Mouse (Mus musculus) liver, embryonic 13.5 days (tissue): ENCODE measurements around the gene Obscn. TPM values are rescaled to one million over a fixed set of nuclear protein-coding genes. Genes with fewer than 3 reads are reported as not detected.
"Not testable (repeated sequence)": the region's sequence is repeated elsewhere in the genome, so short reads cannot be mapped to it uniquely, and the experiment has no call there.

ENCODE experiments used
- ATAC-seq: fragments of 200-750 bp; cut with Nextera tagmentation; 2 replicates; pipeline ENCODE4 v1.8.0; 2017; ENCODE audit warnings: low read depth, mild to moderate bottlenecking, moderate number of reproducible peaks, moderate library complexity
- DNase-seq: peaks from one replicate; pipeline ENCODE4 v3.0.0; 2022
- H3K27ac ChIP-seq: fragments of 300-500 bp; sonication (generic); 2 replicates; pipeline ENCODE4 v1.5.1; 2015; ENCODE audit warnings: moderate library complexity, mild to moderate bottlenecking, inconsistent platforms
- H3K27me3 ChIP-seq: fragments of 300-500 bp; sonication (generic); 2 replicates; pipeline ENCODE4 v1.6.1; 2015; ENCODE audit warnings: mild to moderate bottlenecking, inconsistent platforms
- H3K36me3 ChIP-seq: fragments of 300-500 bp; sonication (generic); 2 replicates; pipeline ENCODE4 v1.6.1; 2015; ENCODE audit warnings: mild to moderate bottlenecking, inconsistent platforms
- H3K4me1 ChIP-seq: fragments of 300-500 bp; sonication (generic); replicated peaks from 2 replicates; pipeline ENCODE4 v1.6.1; 2015; ENCODE audit warnings: inconsistent platforms
- H3K4me2 ChIP-seq: fragments of 300-500 bp; sonication (generic); 2 replicates; pipeline ENCODE4 v1.6.1; 2015; ENCODE audit warnings: inconsistent platforms, mild to moderate bottlenecking, moderate library complexity
- H3K4me3 ChIP-seq: fragments of 300-500 bp; sonication (generic); replicated peaks from 2 replicates; pipeline ENCODE4 v1.5.1; 2015; ENCODE audit warnings: mild to moderate bottlenecking, inconsistent platforms
- H3K9ac ChIP-seq: fragments of 300-500 bp; sonication (generic); 2 replicates; pipeline ENCODE4 v1.6.1; 2015; ENCODE audit warnings: mild to moderate bottlenecking, inconsistent platforms
- H3K9me3 ChIP-seq: fragments of 300-500 bp; sonication (generic); replicated peaks from 2 replicates; pipeline ENCODE4 v1.6.1; 2016; ENCODE audit warnings: inconsistent platforms
- WGBS: fragments of 180-500 bp; shearing (Covaris S2); methylation state at CpG from one replicate; pipeline ENCODE4 v1.1.7; 2015; ENCODE audit not compliant: insufficient replicate concordance; 5-methylcytosine and 5-hydroxymethylcytosine counted together
- polyA plus RNA-seq: library from polyadenylated mRNA; unstranded; fragments of >200 nt; fragmentation: Nextera tagmentation; extraction: Ambion mirVana; gene quantifications from 2 replicates; pipeline ENCODE4 v1.2.1, GENCODE M21; 2015

The Obscn gene
- polyA plus RNA-seq, 1 experiment from 2014 or later: 0.23 TPM

DNA sequence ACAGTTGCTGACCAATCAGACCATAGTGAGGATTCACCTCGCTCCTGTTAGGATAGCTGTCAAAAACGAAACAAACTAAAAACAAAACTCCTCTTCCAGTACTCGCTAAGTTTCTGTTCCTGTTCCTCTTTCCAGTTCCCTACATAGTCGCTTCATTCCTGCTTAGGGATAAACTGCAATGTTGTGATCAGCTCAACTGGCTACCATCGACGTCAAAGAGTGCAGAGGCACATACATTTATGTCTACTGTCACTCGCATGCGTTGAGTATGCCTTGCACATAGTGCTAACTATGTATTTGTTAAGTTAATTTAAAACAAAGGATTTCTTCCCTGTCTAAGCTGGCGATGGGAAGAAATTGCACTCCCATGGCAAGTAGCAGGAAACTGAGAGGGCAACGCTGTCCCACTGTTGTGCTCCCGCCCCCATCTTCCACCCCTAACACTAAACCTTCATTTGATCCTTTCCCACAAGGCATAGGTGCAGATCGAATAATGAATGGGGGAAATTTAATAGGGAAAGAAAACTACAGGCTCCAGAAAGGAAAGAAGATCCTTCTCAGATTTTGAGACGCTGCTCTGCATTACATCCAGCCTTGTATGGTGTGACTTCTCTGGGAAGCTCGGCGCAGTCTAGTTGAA is 176.9 kb downstream of the Obscn start:
- WGBS: 14% methylated on average over 15 of the region's 15 CpGs
- peak overlapping the region; percentile 95 for H3K4me2 ChIP-seq
- H3K4me1 ChIP-seq: peaks cover 57% of the 10 kb centered on the region
- peaks cover 35% of the 10 kb centered on the region for H3K27me3 ChIP-seq
- peaks cover 10% of the 10 kb centered on the region for H3K9me3 ChIP-seq
- peaks cover 23% of the 10 kb centered on the region for H3K36me3 ChIP-seq
- H3K9ac ChIP-seq: peak overlapping the region; percentile 99
- DNase-seq (no peak), ATAC-seq (no peak)
- peak overlapping the region; percentile 100 for H3K27ac ChIP-seq
- H3K4me3 ChIP-seq: peak overlapping the region; percentile 93

GRCm38 (mm10) chr11:58958536-58958935 is 177.7 kb downstream of the Obscn start:
- 78% methylated on average over 6 of the region's 6 CpGs for WGBS
- Histone ChIP-seq H3K9me3 (peaks cover 10% of the 10 kb centered on the region), H3K4me1 (peaks cover 56% of the 10 kb centered on the region), H3K27me3 (peaks cover 27% of the 10 kb centered on the region), H3K9ac (peak overlapping the region; percentile 99; the same call in 1 of the 2 replicates), H3K4me2 (peak overlapping the region; percentile 95), H3K4me3 (peak overlapping the region; percentile 93), H3K36me3 (peaks cover 23% of the 10 kb centered on the region), H3K27ac (peak overlapping the region; percentile 100)
- ATAC-seq (no peak), DNase-seq (no peak)

GRCm38 (mm10) chr11:58957226-58957914 is 178.8 kb downstream of the Obscn start:
- Histone ChIP-seq H3K27me3 (peaks cover 16% of the 10 kb centered on the region), H3K9ac (peak overlapping the region; percentile 99), H3K4me1 (peaks cover 60% of the 10 kb centered on the region), H3K27ac (peak overlapping the region; percentile 100), H3K4me3 (peak overlapping the region; percentile 93), H3K36me3 (peaks cover 23% of the 10 kb centered on the region), H3K9me3 (peaks cover 10% of the 10 kb centered on the region), H3K4me2 (peak overlapping the region; percentile 95)
- ATAC-seq (no peak), DNase-seq (no peak)
- WGBS: 78% methylated on average over 5 of the region's 5 CpGs

DNA sequence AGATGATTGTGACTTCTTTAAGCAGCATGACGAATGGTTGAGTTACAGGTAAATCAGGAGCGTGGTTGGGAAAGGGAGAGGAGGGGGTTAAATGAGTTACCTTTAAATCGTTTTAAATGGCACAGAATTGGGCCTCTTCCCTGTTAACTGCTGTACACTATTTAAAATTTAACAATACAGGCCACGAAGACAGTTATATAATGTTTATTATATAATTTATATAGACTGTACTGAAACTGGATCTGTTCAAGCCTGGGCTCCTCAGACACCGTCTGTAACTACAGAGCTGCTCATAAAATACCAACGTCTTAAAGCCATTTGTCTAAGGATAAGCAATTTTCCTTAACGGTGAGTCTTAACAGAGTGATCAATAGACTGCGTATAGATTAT is 180.3 kb downstream of the Obscn start:
- Histone ChIP-seq H3K27ac (peak overlapping the region; percentile 100), H3K9ac (peak overlapping the region; percentile 99), H3K36me3 (peaks cover 23% of the 10 kb centered on the region), H3K9me3 (no peaks in the 10 kb centered on the region), H3K4me2 (peak overlapping the region; percentile 95), H3K27me3 (peaks cover 12% of the 10 kb centered on the region), H3K4me3 (peak overlapping the region; percentile 93), H3K4me1 (peaks cover 55% of the 10 kb centered on the region)
- 35% methylated on average over 8 of the region's 8 CpGs for WGBS
- DNase-seq (no peak), ATAC-seq (no peak)

DNA sequence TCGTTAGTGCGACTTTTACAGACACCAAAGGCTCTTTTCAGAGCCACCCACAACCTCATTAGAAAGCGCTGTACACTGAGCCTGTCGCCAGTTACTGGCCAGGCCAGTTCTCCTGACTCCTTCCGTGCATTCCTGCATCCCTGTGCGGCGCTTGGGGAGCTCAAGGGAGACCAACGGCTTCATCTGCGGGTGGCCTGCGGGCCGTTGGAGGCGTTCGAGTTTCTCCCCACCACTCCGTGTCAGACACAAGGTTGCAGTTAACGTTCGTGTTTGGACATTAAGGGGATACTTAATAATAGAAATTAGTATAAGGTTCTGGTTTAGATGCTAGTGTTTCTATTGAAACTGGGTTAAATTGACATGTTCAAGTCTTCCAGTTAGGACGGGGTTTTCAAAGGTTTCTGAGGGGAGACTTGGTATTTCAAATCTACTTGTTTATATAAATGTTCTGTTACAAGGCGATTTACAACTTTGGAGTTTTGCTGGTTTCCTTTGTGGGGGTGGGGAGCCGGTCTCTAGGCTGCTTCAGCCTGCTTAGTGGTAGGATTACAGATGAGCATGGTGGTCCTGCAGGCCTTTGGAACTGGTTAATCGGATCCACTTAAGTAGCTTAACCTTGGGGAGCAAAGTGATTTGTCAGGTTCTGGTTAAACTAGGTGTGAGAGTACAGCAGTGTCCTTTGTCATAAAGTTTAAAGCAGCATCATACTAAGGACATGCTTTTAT is 180.9 kb downstream of the Obscn start:
- peaks cover 23% of the 10 kb centered on the region for H3K36me3 ChIP-seq
- no peak for DNase-seq
- peak overlapping the region; percentile 99 for H3K9ac ChIP-seq
- peak overlapping the region; percentile 95 for H3K4me2 ChIP-seq
- H3K4me3 ChIP-seq: peak overlapping the region; percentile 93
- H3K27ac ChIP-seq: peak overlapping the region; percentile 100
- no peaks in the 10 kb centered on the region for H3K9me3 ChIP-seq
- H3K27me3 ChIP-seq: peaks cover 17% of the 10 kb centered on the region
- H3K4me1 ChIP-seq: peaks cover 55% of the 10 kb centered on the region
- peak; percentile 16 for ATAC-seq
- WGBS: under 1% methylated on average over 20 of the region's 20 CpGs

DNA sequence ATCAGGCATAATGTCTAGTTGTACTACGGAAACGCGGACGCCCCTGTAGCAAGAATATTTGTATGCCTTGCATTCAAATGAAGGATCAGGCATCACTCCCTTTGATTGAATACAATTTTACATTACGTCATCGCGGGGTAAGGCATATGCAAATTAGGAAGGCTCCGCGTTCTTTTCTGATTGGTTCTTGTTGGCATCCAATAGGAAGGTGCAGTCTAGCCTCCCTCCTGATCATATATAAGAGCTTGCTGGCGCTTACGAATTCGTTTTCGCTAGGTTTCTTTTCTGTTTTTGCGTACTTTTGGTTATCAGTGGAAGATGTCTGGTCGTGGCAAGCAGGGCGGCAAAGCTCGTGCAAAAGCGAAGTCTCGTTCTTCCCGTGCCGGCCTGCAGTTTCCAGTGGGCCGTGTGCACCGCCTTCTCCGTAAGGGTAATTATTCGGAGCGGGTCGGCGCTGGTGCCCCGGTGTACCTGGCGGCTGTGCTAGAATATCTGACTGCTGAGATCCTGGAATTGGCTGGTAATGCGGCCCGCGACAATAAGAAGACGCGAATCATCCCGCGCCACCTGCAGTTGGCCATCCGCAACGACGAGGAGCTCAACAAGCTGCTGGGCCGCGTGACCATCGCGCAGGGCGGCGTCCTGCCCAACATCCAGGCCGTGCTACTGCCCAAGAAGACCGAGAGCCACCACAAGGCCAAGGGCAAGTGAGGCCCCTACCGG is 181.6 kb downstream of the Obscn start, which contains the start of the genes Hist3h2a and Trim17:
TSS of gene Hist3h2a (plus strand) at position 266 of the 723 bp plus-strand sequence.
TSS of gene Trim17 (plus strand) at position 266 of the 723 bp plus-strand sequence.
- peak within 1 kb of the TSS; percentile 100 for H3K27ac ChIP-seq
- peak within 1 kb of the TSS; percentile 95 for H3K4me2 ChIP-seq
- peaks cover 24% of the 10 kb centered on the region for H3K27me3 ChIP-seq
- H3K4me1 ChIP-seq: peaks cover 58% of the 10 kb centered on the region
- no peaks in the 10 kb centered on the region for H3K9me3 ChIP-seq
- WGBS: under 1% methylated on average over 49 of the region's 49 CpGs
- DNase-seq: peak; percentile 88
- H3K36me3 ChIP-seq: peaks cover 23% of the 10 kb centered on the region
- peak within 1 kb of the TSS; percentile 93 for H3K4me3 ChIP-seq
- peak; percentile 85 for ATAC-seq
- H3K9ac ChIP-seq: peak within 1 kb of the TSS; percentile 99

DNA sequence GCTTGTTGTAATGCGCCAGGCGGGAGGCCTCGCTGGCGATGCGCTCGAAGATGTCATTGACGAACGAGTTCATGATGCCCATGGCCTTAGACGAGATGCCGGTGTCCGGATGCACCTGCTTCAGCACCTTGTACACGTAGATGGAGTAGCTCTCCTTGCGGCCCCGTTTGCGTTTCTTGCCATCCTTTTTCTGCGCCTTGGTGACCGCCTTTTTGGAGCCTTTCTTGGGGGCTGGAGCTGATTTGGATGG is 182.1 kb downstream of the Obscn start:
- not testable (repeated sequence) for DNase-seq, H3K9me3 ChIP-seq, ATAC-seq
- Histone ChIP-seq H3K4me3 (peak overlapping the region; percentile 93), H3K9ac (peak overlapping the region; percentile 91), H3K27ac (peak overlapping the region; percentile 100), H3K4me2 (peak overlapping the region; percentile 95), H3K4me1 (peaks cover 58% of the 10 kb centered on the region), H3K27me3 (peaks cover 29% of the 10 kb centered on the region), H3K36me3 (peaks cover 23% of the 10 kb centered on the region)
- WGBS: under 1% methylated on average over 17 of the region's 17 CpGs

DNA sequence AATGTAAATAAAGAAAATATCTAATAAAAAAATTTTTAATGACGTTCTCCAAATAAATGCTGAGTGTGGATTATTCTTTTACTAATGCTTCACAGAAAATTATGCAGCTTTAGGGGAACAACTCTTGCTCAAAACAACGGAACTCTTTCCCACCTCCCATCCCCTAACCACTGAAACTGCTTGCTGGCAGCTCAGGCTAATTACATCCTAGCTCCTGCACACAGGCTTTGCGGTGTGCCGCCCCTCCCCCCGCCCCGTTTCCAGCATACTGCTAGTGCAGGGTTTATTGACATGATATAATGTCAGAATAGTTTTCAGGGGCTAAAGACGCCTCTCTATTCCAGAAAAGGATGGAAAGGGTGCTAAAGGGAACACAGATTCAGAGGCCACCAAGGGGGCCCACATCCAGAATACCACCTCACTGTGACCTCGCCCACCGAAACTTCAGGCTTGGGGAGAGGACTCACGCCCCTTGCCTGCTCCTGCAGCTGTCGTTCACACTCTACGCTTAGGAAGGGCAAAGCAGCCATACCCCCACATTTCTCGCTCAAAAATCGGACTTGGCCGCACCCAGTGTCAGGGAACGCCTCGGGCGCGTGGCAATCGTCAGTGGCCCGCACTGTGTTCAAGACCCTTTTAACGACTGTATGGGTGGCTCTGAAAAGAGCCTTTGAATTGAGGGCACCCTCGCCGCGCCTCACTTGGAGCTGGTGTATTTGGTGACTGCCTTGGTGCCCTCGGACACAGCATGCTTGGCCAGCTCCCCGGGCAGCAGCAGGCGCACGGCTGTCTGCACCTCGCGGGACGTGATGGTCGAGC is 182.6 kb downstream of the Obscn start:
- peak overlapping the region; percentile 95 for H3K4me2 ChIP-seq
- ATAC-seq (peak; percentile 32), DNase-seq (no peak)
- under 1% methylated on average over 33 of the region's 33 CpGs for WGBS
- peaks cover 34% of the 10 kb centered on the region for H3K27me3 ChIP-seq
- peaks cover 58% of the 10 kb centered on the region for H3K4me1 ChIP-seq
- peak overlapping the region; percentile 91 for H3K9ac ChIP-seq
- H3K36me3 ChIP-seq: peaks cover 23% of the 10 kb centered on the region
- H3K4me3 ChIP-seq: peak overlapping the region; percentile 93
- no peaks in the 10 kb centered on the region for H3K9me3 ChIP-seq
- peak overlapping the region; percentile 100 for H3K27ac ChIP-seq

- no peak for ATAC-seq
- no peak overlapping the region for H3K9ac ChIP-seq
- H3K9me3 ChIP-seq: no peaks in the 10 kb centered on the region
- H3K4me3 ChIP-seq: no peak overlapping the region
- no peaks in the 10 kb centered on the region for H3K36me3 ChIP-seq
- peaks cover 57% of the 10 kb centered on the region for H3K27me3 ChIP-seq
- no peak overlapping the region for H3K4me2 ChIP-seq
- no peak for DNase-seq
- peaks cover 46% of the 10 kb centered on the region for H3K4me1 ChIP-seq
- WGBS: 78% methylated on average over 5 of the region's 5 CpGs
- H3K27ac ChIP-seq: no peak overlapping the region
These were observed 185.0 kb downstream of the Obscn start for GRCm38 (mm10) chr11:58951210-58951609.
